Comparison of ENCODE assay signal across 8 mouse cellular contexts in genomic region chr4:140630651-140631241, GRCm38 (mm10). TPM values are rescaled to one million over a fixed set of nuclear protein-coding genes. Genes with fewer than 3 reads are reported as not detected.
A peak's percentile ranks its signal among the peaks of the same experiment; 100 is the strongest.
DNase-seq lines count a peak whose midpoint lies in the region; ATAC-seq lines count a peak whose summit lies in the region.

No protein-coding gene starts in this region.

- no peak overlapping the region for H3K9ac ChIP-seq in forebrain, embryonic 14.5 days (ENCODE audit: low read length)
- no peak overlapping the region for H3K9ac ChIP-seq in intestine, embryonic 14.5 days (ENCODE audit: low read length)
- no peak overlapping the region for H3K9ac ChIP-seq in lung, embryonic 15.5 days

- ATAC-seq in forebrain, embryonic 14.5 days, result no peak
- ATAC-seq in intestine, embryonic 14.5 days (replicated peaks; ENCODE audit: low FRiP score, low TSS enrichment, low read depth), result no peak
- ATAC-seq in lung, embryonic 15.5 days (ENCODE audit: borderline replicate concordance, extremely low read depth, low FRiP score, low TSS enrichment), result 0 out of 2 replicates have a peak, but pooled peaks have one; percentile 17
- no peak for ATAC-seq in CD4-positive, CD25-positive, alpha-beta regulatory T cell, adult 4 months

- whole genome bisulfite sequencing in forebrain, embryonic 10.5 days, result 46% methylated on average over 15 of the region's 15 CpGs
- 58% methylated on average over 15 of the region's 15 CpGs for WGBS in forebrain, embryonic 14.5 days
- 39% methylated on average over 15 of the region's 15 CpGs for WGBS in intestine, embryonic 14.5 days
- WGBS in lung, embryonic 15.5 days, result 32% methylated on average over 15 of the region's 15 CpGs

- H3K9me3 ChIP-seq in forebrain, embryonic 10.5 days, result no peaks in the 10 kb centered on the region
- no peaks in the 10 kb centered on the region for H3K9me3 ChIP-seq in forebrain, embryonic 14.5 days (replicated peaks; ENCODE audit: control insufficient read depth, low read length)
- no peaks in the 10 kb centered on the region for H3K9me3 ChIP-seq in intestine, embryonic 14.5 days (ENCODE audit: control insufficient read depth, low read length)
- no peaks in the 10 kb centered on the region for H3K9me3 ChIP-seq in lung, embryonic 15.5 days

- no peak overlapping the region for H3K4me3 ChIP-seq in forebrain, embryonic 10.5 days
- H3K4me3 ChIP-seq in forebrain, embryonic 14.5 days (ENCODE audit: low read depth, low read length), result no peak overlapping the region
- H3K4me3 ChIP-seq in intestine, embryonic 14.5 days (ENCODE audit: low read depth, low read length), result no peak overlapping the region
- H3K4me3 ChIP-seq in lung, embryonic 15.5 days, result no peak overlapping the region

- no peak overlapping the region for H3K4me2 ChIP-seq in forebrain, embryonic 14.5 days (ENCODE audit: low read length)
- H3K4me2 ChIP-seq in intestine, embryonic 14.5 days (ENCODE audit: low read length), result no peak overlapping the region
- H3K4me2 ChIP-seq in lung, embryonic 15.5 days, result no peak overlapping the region

- no peak for DNase-seq in forebrain, embryonic 10.5 days (ENCODE audit: extremely low spot score, low spot score)
- DNase-seq in forebrain, embryonic 14.5 days (ENCODE audit: low spot score), result no peak
- peak; percentile 96 for DNase-seq in 3T3-L1 (ENCODE audit: low read depth, low spot score)
- peak; percentile 84 for DNase-seq in fibroblast of lung, adult 2 months (ENCODE audit: low read depth)
- no peak for DNase-seq in intestine, embryonic 14.5 days (ENCODE audit: low spot score)
- DNase-seq in T-cell, adult 2 months (ENCODE audit: low spot score), result no peak

- no peaks in the 10 kb centered on the region for H3K27me3 ChIP-seq in forebrain, embryonic 10.5 days (ENCODE audit: poor library complexity, severe bottlenecking)
- H3K27me3 ChIP-seq in forebrain, embryonic 14.5 days (replicated peaks; ENCODE audit: control insufficient read depth, insufficient read depth, low read length), result no peaks in the 10 kb centered on the region
- no peaks in the 10 kb centered on the region for H3K27me3 ChIP-seq in intestine, embryonic 14.5 days (replicated peaks; ENCODE audit: control insufficient read depth, insufficient read depth, low read length)
- no peaks in the 10 kb centered on the region for H3K27me3 ChIP-seq in lung, embryonic 15.5 days

- H3K27ac ChIP-seq in forebrain, embryonic 10.5 days, result peak overlapping the region; percentile 72
- no peak overlapping the region for H3K27ac ChIP-seq in forebrain, embryonic 14.5 days (ENCODE audit: low read depth, low read length)
- H3K27ac ChIP-seq in intestine, embryonic 14.5 days (ENCODE audit: low read depth), result peak overlapping the region; percentile 36; the same call in 1 of the 2 replicates
- peak overlapping the region; percentile 74 for H3K27ac ChIP-seq in lung, embryonic 15.5 days

- H3K4me1 ChIP-seq in forebrain, embryonic 10.5 days, result peaks cover 81% of the 10 kb centered on the region
- peaks cover 4% of the 10 kb centered on the region; the same call in 1 of the 2 replicates for H3K4me1 ChIP-seq in forebrain, embryonic 14.5 days (ENCODE audit: control insufficient read depth, insufficient read depth, low read length)
- H3K4me1 ChIP-seq in intestine, embryonic 14.5 days (replicated peaks; ENCODE audit: control insufficient read depth, insufficient read depth, low read length), result peaks cover 20% of the 10 kb centered on the region
- H3K4me1 ChIP-seq in lung, embryonic 15.5 days, result peaks cover 35% of the 10 kb centered on the region

- H3K36me3 ChIP-seq in forebrain, embryonic 10.5 days (replicated peaks), result peaks cover 34% of the 10 kb centered on the region
- H3K36me3 ChIP-seq in forebrain, embryonic 14.5 days (ENCODE audit: control insufficient read depth, insufficient read depth, low read length), result peaks cover 18% of the 10 kb centered on the region; the same call in 1 of the 2 replicates
- 0 out of 2 replicates have a peak, but pooled peaks cover 5% of the 10 kb centered on the region for H3K36me3 ChIP-seq in intestine, embryonic 14.5 days (ENCODE audit: control insufficient read depth, insufficient read depth, low read length)
- H3K36me3 ChIP-seq in lung, embryonic 15.5 days, result no peaks in the 10 kb centered on the region

RNA-seq across cellular contexts. Expression of gene Arhgef10l, which starts 35.1 kb away (rescaled TPM):
- 22.1 and 23.0 TPM in 2 replicates for polyA plus RNA-seq in forebrain, embryonic 10.5 days (2016; fragmentation: Nextera tagmentation; extraction: Ambion mirVana)
- 15.0 and 17.7 TPM in 2 replicates for polyA plus RNA-seq in forebrain, embryonic 14.5 days (2014; fragmentation: Nextera tagmentation; extraction: Ambion mirVana)
- 15.2 and 16.3 TPM in 2 replicates for polyA plus RNA-seq in intestine, embryonic 14.5 days (2014; fragmentation: Nextera tagmentation; extraction: Ambion mirVana)
- 14.8 and 16.6 TPM in 2 replicates for polyA plus RNA-seq in lung, embryonic 15.5 days (2015; fragmentation: Nextera tagmentation; extraction: Ambion mirVana)
- under 1 TPM in 1 of 2 experiments, not detected in 1; 0.16 TPM for polyA plus RNA-seq in CD4-positive, CD25-positive, alpha-beta regulatory T cell, adult 4 months (2017; shearing (Covaris generic))

Comparison
In these comparisons a context has a peak if more than half of its experiments do, and no peak if none do; other contexts are left out.
1. DNase-seq: peak in 3T3-L1 (single experiment) and fibroblast of lung, adult 2 months (single experiment); none in forebrain, embryonic 10.5 days (single experiment), forebrain, embryonic 14.5 days (single experiment), intestine, embryonic 14.5 days (single experiment) and T-cell, adult 2 months (single experiment).
2. RNA of gene Arhgef10l, which starts 35.1 kb away (polyA plus RNA-seq): 22.1 to 23.0 TPM in forebrain, embryonic 10.5 days, 14.8 to 16.6 TPM in lung, embryonic 15.5 days, 15.2 to 16.3 TPM in intestine, embryonic 14.5 days and 15.0 to 17.7 TPM in forebrain, embryonic 14.5 days; 0.16 TPM in CD4-positive, CD25-positive, alpha-beta regulatory T cell, adult 4 months; every median in the first group is over 10 times any median in the second.